Mouse (Mus musculus): ENCODE data around the gene Wnk2.

DNA sequence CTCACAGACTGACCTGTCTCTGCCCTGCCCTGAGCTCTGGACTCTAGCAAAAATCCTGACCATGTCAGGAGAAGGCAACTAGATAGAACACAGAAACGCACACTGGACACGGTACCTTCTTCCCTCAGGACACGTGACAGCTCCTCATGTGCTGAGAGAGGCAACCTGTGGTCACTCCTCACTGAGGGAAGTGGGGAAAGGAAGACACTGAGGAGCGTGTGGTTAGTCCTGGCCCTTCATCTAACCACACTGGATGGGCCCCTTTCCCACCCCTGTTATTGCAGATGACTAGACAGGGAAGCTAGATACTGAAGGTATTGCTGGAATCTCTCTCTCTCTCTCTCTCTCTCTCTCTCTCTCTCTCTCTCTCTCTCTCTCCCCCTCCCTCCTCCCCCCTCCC, 14.9 kb upstream of the Wnk2 start:
- TF ChIP-seq CTCF (IDR thresholded peaks at IDR 0.05) (no peak), POLR2A (IDR thresholded peaks at IDR 0.05; ENCODE audit: insufficient read depth, low read depth, low read length) (no peak)
